Mouse (Mus musculus) G1E (cell line): ENCODE data around the gene Atpaf1. TPM values are rescaled to one million over a fixed set of nuclear protein-coding genes. Genes with fewer than 3 reads are reported as not detected.

Experiments
- ATAC-seq: 2 replicates; pipeline ENCODE4 v1.8.0; 2016; ENCODE audit warnings: mild to moderate bottlenecking; ENCODE audit not compliant: insufficient number of reproducible peaks, poor library complexity, low FRiP score, severe bottlenecking; ENCODE audit errors: extremely low read depth
- DNase-seq: peaks from one replicate; pipeline ENCODE4 v3.0.0; 2012; ENCODE audit warnings: low spot score
- H3K27me3 ChIP-seq: 2 replicates; pipeline ENCODE4 v1.6.1; 2012; ENCODE audit warnings: mild to moderate bottlenecking, low read length, inconsistent platforms; ENCODE audit not compliant: insufficient read depth
- H3K36me3 ChIP-seq: replicated peaks from 2 replicates; pipeline ENCODE3; 2012; ENCODE audit warnings: mild to moderate bottlenecking, inconsistent platforms
- H3K4me1 ChIP-seq: 2 replicates; pipeline ENCODE4 v1.6.1; 2012; ENCODE audit warnings: low read depth, low read length, inconsistent platforms, mixed read lengths; ENCODE audit not compliant: insufficient read depth
- H3K4me3 ChIP-seq: 2 replicates; pipeline ENCODE4 v1.5.1; 2012; ENCODE audit warnings: low read depth, mild to moderate bottlenecking, inconsistent platforms, low read length, moderate library complexity, mixed read lengths
- H3K9me3 ChIP-seq: replicated peaks from 2 replicates; pipeline ENCODE4 v1.6.1; 2012; ENCODE audit warnings: inconsistent platforms
- CTCF ChIP-seq: IDR thresholded peaks from 2 replicates; pipeline ENCODE4 v1.5.1; 2012; ENCODE audit warnings: low read depth, low read length, inconsistent platforms, mixed read lengths
- GATA1 ChIP-seq: IDR thresholded peaks from 2 replicates; pipeline ENCODE4 v1.6.1; 2012; ENCODE audit warnings: borderline replicate concordance, low read length, inconsistent platforms, mixed read lengths
- GATA2 ChIP-seq: IDR thresholded peaks from 2 replicates; pipeline ENCODE4 v1.6.1; 2012; ENCODE audit warnings: low read depth, low read length, inconsistent platforms, borderline replicate concordance
- POLR2AphosphoS5 ChIP-seq: IDR thresholded peaks from 2 replicates; pipeline ENCODE4 v1.6.1; 2012; ENCODE audit warnings: low read depth, low read length, inconsistent platforms; ENCODE audit not compliant: insufficient replicate concordance
- TAL1 ChIP-seq: conservative IDR thresholded peaks from 2 replicates; pipeline ENCODE4 v1.6.1; 2012; ENCODE audit warnings: low read depth, low read length, inconsistent platforms, mixed read lengths
- polyA plus RNA-seq: library from polyadenylated mRNA; stranded (reverse); fragments of >175 nt; gene quantifications from 2 replicates; pipeline ENCODE4 v1.2.3, GENCODE M21; 2012
- total RNA-seq, 2 experiments: library from RNA; stranded (forward) in 1 of 2; stranded (reverse) in 1 of 2; fragments of 200-1000 nt in 1 of 2; fragments of >200 nt in 1 of 2; fragmentation: Nextera tagmentation in 1 of 2; gene quantifications; 2 replicates each; pipeline ENCODE4 v1.2.3; 2014 to 2017

Gene Atpaf1
- total and polyA plus RNA-seq, 3 experiments, result 11.1 to 26.9 (median 13.5) TPM

GRCm38 (mm10) chr4:115855100-115855499, 70.5 kb downstream of the Atpaf1 start:
- peak overlapping the region; percentile 36; the same call in 1 of the 2 replicates for H3K4me3 ChIP-seq
- no peaks in the 10 kb centered on the region for H3K27me3 ChIP-seq
- TF ChIP-seq POLR2AphosphoS5 (no peak), TAL1 (0 out of 2 replicates have a peak, but pooled peaks have one; percentile 16)
- DNase-seq (no peak), ATAC-seq (no peak)
- H3K4me1 ChIP-seq, result peaks cover 80% of the 10 kb centered on the region
- H3K36me3 ChIP-seq, result peaks cover 91% of the 10 kb centered on the region
- no peaks in the 10 kb centered on the region for H3K9me3 ChIP-seq

DNA sequence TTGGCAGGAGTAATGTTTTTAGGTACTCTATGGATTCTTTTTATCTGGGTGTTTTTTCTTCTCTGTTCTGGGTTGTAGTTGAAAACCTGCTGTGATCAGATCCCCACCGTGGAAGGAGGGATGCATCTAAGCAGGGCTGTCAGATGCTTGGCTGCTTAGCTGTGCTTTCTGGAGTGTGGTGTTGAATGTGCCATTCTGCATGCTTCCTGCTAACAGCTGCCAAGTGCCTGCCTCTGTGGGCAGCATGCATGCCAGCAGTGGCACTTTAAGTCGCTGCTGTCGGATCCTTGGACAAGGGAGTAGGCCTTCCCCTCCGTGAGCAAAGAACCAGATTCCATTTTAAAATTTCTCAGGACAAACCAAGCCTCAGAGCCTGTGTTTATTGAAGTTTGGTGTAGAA, 71.0 kb downstream of the Atpaf1 start:
- Histone ChIP-seq H3K27me3 (no peaks in the 10 kb centered on the region), H3K4me3 (peak overlapping the region; percentile 53; the same call in 1 of the 2 replicates), H3K4me1 (peaks cover 75% of the 10 kb centered on the region), H3K9me3 (no peaks in the 10 kb centered on the region), H3K36me3 (peaks cover 91% of the 10 kb centered on the region)
- ATAC-seq (no peak), DNase-seq (no peak)
- TF ChIP-seq POLR2AphosphoS5, result no peak
- TF ChIP-seq CTCF, result no peak
- TF ChIP-seq TAL1, result no peak
- TF ChIP-seq GATA1, result no peak
- TF ChIP-seq GATA2, result no peak

- H3K36me3 ChIP-seq, result peaks cover 91% of the 10 kb centered on the region
- H3K27me3 ChIP-seq, result no peaks in the 10 kb centered on the region
- H3K4me3 ChIP-seq, result peak overlapping the region; percentile 27; the same call in 1 of the 2 replicates
- no peak for TF ChIP-seq GATA1
- no peak for TF ChIP-seq POLR2AphosphoS5
- TF ChIP-seq TAL1, result peak; percentile 70
- ATAC-seq (peak; percentile 84), DNase-seq (peak; percentile 80)
- H3K4me1 ChIP-seq, result peaks cover 68% of the 10 kb centered on the region
- H3K9me3 ChIP-seq, result no peaks in the 10 kb centered on the region
Observed at GRCm38 (mm10) chr4:115856282-115856681, 71.7 kb downstream of the Atpaf1 start.

GRCm38 (mm10) chr4:115857293-115857883, 72.8 kb downstream of the Atpaf1 start:
- DNase-seq (peak; percentile 82), ATAC-seq (peak; percentile 48)
- TF ChIP-seq POLR2AphosphoS5, result no peak
- TF ChIP-seq GATA1, result no peak
- no peak for TF ChIP-seq GATA2
- TF ChIP-seq TAL1, result 0 out of 2 replicates have a peak, but pooled peaks have one; percentile 24
- no peaks in the 10 kb centered on the region for H3K27me3 ChIP-seq
- H3K36me3 ChIP-seq, result peaks cover 91% of the 10 kb centered on the region
- H3K4me3 ChIP-seq, result peak overlapping the region; percentile 52; the same call in 1 of the 2 replicates
- no peaks in the 10 kb centered on the region for H3K9me3 ChIP-seq
- peaks cover 62% of the 10 kb centered on the region for H3K4me1 ChIP-seq

DNA sequence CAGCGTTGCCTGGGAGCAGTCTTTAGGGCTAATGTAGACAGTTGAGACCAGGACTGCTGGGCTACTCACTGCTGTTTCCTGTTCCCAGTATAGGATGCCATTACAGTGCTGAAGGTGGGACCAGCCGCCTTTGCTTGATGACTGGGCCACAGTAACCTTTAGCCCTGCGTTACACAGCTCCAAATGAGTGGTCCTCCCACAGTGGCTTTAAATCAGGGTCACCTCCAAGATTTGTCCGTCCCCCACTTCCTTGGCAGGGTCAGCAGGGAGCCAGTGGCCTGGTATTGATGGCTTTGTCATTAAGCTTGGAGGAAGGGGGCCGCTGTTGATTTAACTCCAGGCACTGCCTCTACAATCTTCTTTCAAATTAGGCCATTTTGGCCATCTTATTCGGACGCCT, 78.7 kb downstream of the Atpaf1 start:
- DNase-seq, result no peak
- Histone ChIP-seq H3K4me3 (no peak overlapping the region), H3K9me3 (no peaks in the 10 kb centered on the region), H3K27me3 (no peaks in the 10 kb centered on the region), H3K4me1 (peaks cover 14% of the 10 kb centered on the region), H3K36me3 (peaks cover 97% of the 10 kb centered on the region)
- no peak for ATAC-seq
- TF ChIP-seq GATA1 (no peak), CTCF (no peak), GATA2 (no peak), TAL1 (no peak), POLR2AphosphoS5 (no peak)

- Histone ChIP-seq H3K27me3 (no peaks in the 10 kb centered on the region), H3K9me3 (no peaks in the 10 kb centered on the region), H3K4me1 (peaks cover 10% of the 10 kb centered on the region), H3K36me3 (peaks cover 97% of the 10 kb centered on the region), H3K4me3 (no peak overlapping the region)
- DNase-seq, result no peak
- no peak for TF ChIP-seq POLR2AphosphoS5
- no peak for TF ChIP-seq GATA2
- ATAC-seq, result no peak
Observed at GRCm38 (mm10) chr4:115863880-115864279, 79.3 kb downstream of the Atpaf1 start.

Other genes with a start within 250 kb of the Atpaf1 start
- not detected in 2 replicates for gene Cyp4a31, start 221.2 kb upstream of the Atpaf1 start, total RNA-seq (2014; fragmentation: Nextera tagmentation)
- not detected in 2 replicates for gene Cyp4a31, start 221.2 kb upstream of the Atpaf1 start, total RNA-seq (2017)
- not detected in 2 replicates for gene Cyp4a31, start 221.2 kb upstream of the Atpaf1 start, polyA plus RNA-seq
- gene Cyp4a32, start 183.8 kb upstream of the Atpaf1 start, total RNA-seq (2014; fragmentation: Nextera tagmentation), result not detected in 2 replicates
- 0.22 TPM in 1 of 2 replicates, not detected in the other for gene Cyp4a32, start 183.8 kb upstream of the Atpaf1 start, total RNA-seq (2017)
- gene Cyp4a32, start 183.8 kb upstream of the Atpaf1 start, polyA plus RNA-seq, result not detected in 2 replicates
- gene Cyp4b1, start 137.1 kb upstream of the Atpaf1 start, total RNA-seq (2014; fragmentation: Nextera tagmentation), result not detected in 2 replicates
- not detected in 2 replicates for gene Cyp4b1, start 137.1 kb upstream of the Atpaf1 start, total RNA-seq (2017)
- not detected in 2 replicates for gene Cyp4b1, start 137.1 kb upstream of the Atpaf1 start, polyA plus RNA-seq
- 113 and 146 TPM in 2 replicates for gene Efcab14, start 47.1 kb upstream of the Atpaf1 start, total RNA-seq (2014; fragmentation: Nextera tagmentation)
- 27.2 and 32.8 TPM in 2 replicates for gene Efcab14, start 47.1 kb upstream of the Atpaf1 start, total RNA-seq (2017)
- gene Efcab14, start 47.1 kb upstream of the Atpaf1 start, polyA plus RNA-seq, result 14.2 and 18.6 TPM in 2 replicates
- gene Tex38, start 3.8 kb upstream of the Atpaf1 start, total RNA-seq (2014; fragmentation: Nextera tagmentation), result not detected in 2 replicates
- gene Tex38, start 3.8 kb upstream of the Atpaf1 start, total RNA-seq (2017), result 0.23 TPM in 1 of 2 replicates, not detected in the other
- gene Tex38, start 3.8 kb upstream of the Atpaf1 start, polyA plus RNA-seq, result not detected in 2 replicates
- gene Mob3c, start 43.3 kb downstream of the Atpaf1 start, total RNA-seq (2014; fragmentation: Nextera tagmentation), result 7.1 and 7.9 TPM in 2 replicates
- gene Mob3c, start 43.3 kb downstream of the Atpaf1 start, total RNA-seq (2017), result 16.7 and 20.9 TPM in 2 replicates
- 7.9 TPM in 2 replicates for gene Mob3c, start 43.3 kb downstream of the Atpaf1 start, polyA plus RNA-seq
- gene Mknk1, start 54.4 kb downstream of the Atpaf1 start, total RNA-seq (2014; fragmentation: Nextera tagmentation), result 78.5 and 86.9 TPM in 2 replicates
- 78.7 and 111 TPM in 2 replicates for gene Mknk1, start 54.4 kb downstream of the Atpaf1 start, total RNA-seq (2017)
- gene Mknk1, start 54.4 kb downstream of the Atpaf1 start, polyA plus RNA-seq, result 34.9 and 39.8 TPM in 2 replicates
- gene Kncn, start 99.6 kb downstream of the Atpaf1 start, total RNA-seq (2014; fragmentation: Nextera tagmentation), result not detected in 2 replicates
- not detected in 2 replicates for gene Kncn, start 99.6 kb downstream of the Atpaf1 start, total RNA-seq (2017)
- not detected in 2 replicates for gene Kncn, start 99.6 kb downstream of the Atpaf1 start, polyA plus RNA-seq
- gene 6430628N08Rik, start 105.9 kb downstream of the Atpaf1 start, total RNA-seq (2014; fragmentation: Nextera tagmentation), result not detected in 2 replicates
- gene 6430628N08Rik, start 105.9 kb downstream of the Atpaf1 start, total RNA-seq (2017), result not detected in 2 replicates
- not detected in 2 replicates for gene 6430628N08Rik, start 105.9 kb downstream of the Atpaf1 start, polyA plus RNA-seq
- gene Dmbx1, start 155.1 kb downstream of the Atpaf1 start, total RNA-seq (2014; fragmentation: Nextera tagmentation), result not detected in 2 replicates
- gene Dmbx1, start 155.1 kb downstream of the Atpaf1 start, total RNA-seq (2017), result 0.06 and 0.11 TPM in 2 replicates
- 0.01 TPM in 1 of 2 replicates, not detected in the other for gene Dmbx1, start 155.1 kb downstream of the Atpaf1 start, polyA plus RNA-seq
- 0.73 and 1.7 TPM in 2 replicates for gene Faah, start 233.1 kb downstream of the Atpaf1 start, total RNA-seq (2014; fragmentation: Nextera tagmentation)
- 1.0 and 1.4 TPM in 2 replicates for gene Faah, start 233.1 kb downstream of the Atpaf1 start, total RNA-seq (2017)
- 0.46 and 0.78 TPM in 2 replicates for gene Faah, start 233.1 kb downstream of the Atpaf1 start, polyA plus RNA-seq